Mouse (Mus musculus) heart, embryonic 11.5 days (tissue): ENCODE measurements around the gene Zfp131. TPM values are rescaled to one million over a fixed set of nuclear protein-coding genes. Genes with fewer than 3 reads are reported as not detected.
A peak's percentile ranks its signal among the peaks of the same experiment; 100 is the strongest.
"Not testable (repeated sequence)": the region's sequence is repeated elsewhere in the genome, so short reads cannot be mapped to it uniquely, and the experiment has no call there.

Experiments
- ATAC-seq: fragments of 200-750 bp; cut with Nextera tagmentation; replicated peaks from 2 replicates; pipeline ENCODE4 v1.8.0; 2017; ENCODE audit warnings: moderate library complexity; ENCODE audit not compliant: insufficient number of reproducible peaks, low FRiP score, low TSS enrichment
- H3K27ac ChIP-seq: fragments of 300-500 bp; sonication (generic); 2 replicates; pipeline ENCODE4 v1.5.1; 2014; ENCODE audit warnings: mild to moderate bottlenecking, low read depth, low read length
- H3K27me3 ChIP-seq: fragments of 300-500 bp; sonication (generic); 2 replicates; pipeline ENCODE4 v1.6.1; 2014; ENCODE audit warnings: mild to moderate bottlenecking, low read length, mixed read lengths; ENCODE audit not compliant: control insufficient read depth, insufficient read depth
- H3K36me3 ChIP-seq: fragments of 300-500 bp; sonication (generic); 2 replicates; pipeline ENCODE4 v1.6.1; 2014; ENCODE audit warnings: mild to moderate bottlenecking, low read length, moderate library complexity, mixed read lengths; ENCODE audit not compliant: control insufficient read depth, insufficient read depth
- H3K4me1 ChIP-seq: fragments of 300-500 bp; sonication (generic); 2 replicates; pipeline ENCODE4 v1.6.1; 2014; ENCODE audit warnings: low read length; ENCODE audit not compliant: control insufficient read depth, insufficient read depth
- H3K4me2 ChIP-seq: fragments of 300-500 bp; sonication (generic); 2 replicates; pipeline ENCODE4 v1.6.1; 2014; ENCODE audit warnings: mild to moderate bottlenecking, moderate library complexity
- H3K4me3 ChIP-seq: fragments of 300-500 bp; sonication (generic); 2 replicates; pipeline ENCODE4 v1.5.1; 2014; ENCODE audit warnings: low read depth, low read length
- H3K9ac ChIP-seq: fragments of 300-500 bp; sonication (generic); 2 replicates; pipeline ENCODE4 v1.6.1; 2014; ENCODE audit warnings: mild to moderate bottlenecking, low read depth, low read length, moderate library complexity
- H3K9me3 ChIP-seq: fragments of 300-500 bp; sonication (generic); replicated peaks from 2 replicates; pipeline ENCODE4 v1.6.1; 2016; ENCODE audit warnings: low read length; ENCODE audit not compliant: control insufficient read depth
- WGBS: fragments of 180-500 bp; shearing (Covaris S2); extraction: QIAGEN DNeasy Blood & Tissue Kit; methylation state at CpG from one replicate; pipeline ENCODE4 v1.1.7; 2014; ENCODE audit not compliant: insufficient replicate concordance; 5-methylcytosine and 5-hydroxymethylcytosine counted together
- polyA plus RNA-seq: library from polyadenylated mRNA; unstranded; fragments of >200 nt; fragmentation: Nextera tagmentation; extraction: Ambion mirVana; gene quantifications from 2 replicates; pipeline ENCODE4 v1.2.1, GENCODE M21; 2014

The Zfp131 gene
- polyA plus RNA-seq = 23.9 and 26.0 TPM in 2 replicates

- Histone ChIP-seq H3K9ac (peak within 1 kb of the TSS; percentile 96), H3K4me1 (peaks cover 6% of the 10 kb centered on the region; the same call in 1 of the 2 replicates), H3K4me3 (peak within 1 kb of the TSS; percentile 91), H3K4me2 (peak within 1 kb of the TSS; percentile 91), H3K9me3 (no peaks in the 10 kb centered on the region), H3K27me3 (no peaks in the 10 kb centered on the region), H3K36me3 (peaks cover 11% of the 10 kb centered on the region), H3K27ac (peak within 1 kb of the TSS; percentile 96)
- ATAC-seq = peak; percentile 97
- WGBS = under 1% methylated on average over 67 of the region's 86 CpGs
These were observed at the start of gene Zfp131 for GRCm38 (mm10) chr13:119790761-119791579. TSS of gene Zfp131 (minus strand) at chr13:119790889.

DNA sequence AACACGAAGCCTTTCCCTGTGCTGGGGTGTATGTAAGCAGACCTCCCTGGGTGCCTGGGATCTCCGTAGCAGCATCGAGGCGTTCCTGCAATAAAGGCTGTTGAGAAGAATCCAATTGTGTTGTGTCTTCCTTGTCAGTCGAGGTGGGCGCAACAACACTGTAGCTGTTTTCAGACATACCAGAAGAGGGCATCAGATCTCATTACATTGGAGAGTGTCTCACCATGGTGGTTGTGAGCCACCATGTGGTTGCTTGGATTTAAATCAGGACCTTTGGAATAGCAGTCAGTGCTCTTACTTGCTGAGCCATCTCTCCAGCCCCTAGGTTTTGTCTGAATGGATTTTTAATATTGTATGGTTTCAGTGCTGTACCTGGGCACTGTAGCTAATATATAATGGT, 49.3 kb upstream of the Zfp131 start:
- not testable (repeated sequence) for H3K9me3 ChIP-seq, H3K27me3 ChIP-seq, H3K36me3 ChIP-seq, H3K4me1 ChIP-seq, H3K9ac ChIP-seq, H3K4me2 ChIP-seq, H3K27ac ChIP-seq, ATAC-seq, H3K4me3 ChIP-seq
- 23% methylated on average over 6 of the region's 6 CpGs for WGBS

DNA sequence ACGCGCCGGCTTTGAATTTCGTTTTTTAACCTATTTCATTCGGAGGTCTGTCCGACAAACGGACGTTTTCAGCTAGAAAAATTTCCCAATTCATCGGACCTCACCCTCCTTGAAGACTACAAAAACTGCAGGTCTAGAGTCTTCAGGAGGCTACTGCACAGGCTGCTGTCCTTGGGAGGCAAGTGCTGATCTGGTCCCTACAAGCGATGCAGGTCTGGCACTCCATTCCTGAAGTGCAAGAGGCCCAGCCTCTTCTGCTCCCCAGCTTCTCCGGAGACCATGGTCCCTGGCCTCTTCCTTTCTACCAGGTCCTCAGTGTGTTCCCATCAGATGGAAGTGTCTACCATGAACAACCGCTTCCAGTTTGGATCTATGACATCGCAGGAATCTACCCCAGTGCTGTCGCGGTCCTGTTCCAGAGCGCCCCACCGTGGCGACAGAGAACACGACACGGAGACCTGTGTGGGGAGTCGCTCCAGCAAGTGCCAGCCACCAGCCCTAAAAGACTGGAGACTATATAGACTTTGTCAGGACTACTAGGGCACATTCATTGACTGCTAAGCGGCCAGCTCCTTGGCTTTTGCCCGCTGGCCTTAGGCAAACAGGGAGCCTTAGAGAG, 47.1 kb upstream of the Zfp131 start:
- H3K4me3 ChIP-seq, H3K9ac ChIP-seq, H3K27me3 ChIP-seq, H3K4me2 ChIP-seq, H3K4me1 ChIP-seq, H3K9me3 ChIP-seq, ATAC-seq, H3K36me3 ChIP-seq, H3K27ac ChIP-seq: not testable (repeated sequence)
- WGBS = 3% methylated on average over 14 of the region's 23 CpGs

DNA sequence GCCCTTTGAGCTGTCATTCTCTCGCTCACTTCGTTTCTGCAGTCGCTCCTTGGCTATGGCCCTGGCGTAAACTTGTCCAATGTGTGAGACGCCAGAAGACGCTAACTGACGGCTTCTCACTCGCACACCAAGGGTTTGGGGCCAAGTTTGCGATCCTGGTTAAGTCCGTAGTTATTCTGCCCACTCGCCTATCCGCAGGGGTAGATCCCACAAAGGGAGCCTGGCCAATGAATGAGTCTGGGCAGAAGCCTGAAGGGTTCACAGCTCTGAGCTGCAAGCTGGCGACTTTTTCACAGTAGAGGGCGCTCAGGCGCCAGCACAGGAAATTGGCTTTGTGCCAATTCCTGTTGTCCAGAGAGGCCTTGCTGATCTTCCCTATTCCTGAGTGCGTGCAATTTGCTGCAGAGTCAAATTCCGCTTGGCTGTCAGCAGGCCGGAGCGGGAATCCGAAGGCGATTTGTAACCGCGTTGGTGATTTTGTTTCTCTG, 45.7 kb upstream of the Zfp131 start:
- H3K4me1 ChIP-seq, H3K4me3 ChIP-seq, H3K9me3 ChIP-seq, H3K9ac ChIP-seq, H3K27me3 ChIP-seq, H3K36me3 ChIP-seq, H3K27ac ChIP-seq: not testable (repeated sequence)
- H3K4me2 ChIP-seq = peak overlapping the region; percentile 32
- peak; percentile 46 for ATAC-seq
- 11% methylated on average over 20 of the region's 23 CpGs for WGBS

- not testable (repeated sequence) for H3K9ac ChIP-seq, H3K36me3 ChIP-seq, ATAC-seq, H3K4me1 ChIP-seq, H3K27me3 ChIP-seq, H3K27ac ChIP-seq, H3K4me3 ChIP-seq, H3K9me3 ChIP-seq
- 11% methylated on average over 18 of the region's 25 CpGs for WGBS
- peak within 1 kb of the TSS; percentile 32 for H3K4me2 ChIP-seq
These were observed 44.8 kb upstream of the Zfp131 start, which contains the start of gene D13Ertd608e for GRCm38 (mm10) chr13:119835320-119836056. TSS of gene D13Ertd608e (plus strand) at chr13:119836006.

DNA sequence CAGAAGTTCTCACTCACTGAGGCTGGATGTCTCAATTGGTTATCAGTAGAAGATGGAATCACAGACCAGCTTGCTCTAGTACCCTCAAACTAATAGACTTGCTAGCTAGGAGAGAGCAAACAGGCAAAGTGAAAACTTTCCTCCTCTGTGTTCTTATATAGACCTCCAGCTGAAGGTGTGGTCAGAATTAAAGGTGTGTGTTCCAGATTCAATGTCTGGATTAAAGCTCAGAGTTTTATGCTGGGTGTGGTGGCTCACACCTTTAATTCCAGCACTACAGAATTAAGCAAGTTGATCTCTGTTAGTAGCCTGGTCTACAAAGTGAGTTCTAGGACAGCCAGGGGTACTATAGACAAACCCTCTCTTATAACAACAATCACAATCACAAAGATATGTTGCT, 39.4 kb upstream of the Zfp131 start, which contains the start of gene AF067063:
AF067063 (minus strand) TSS at position 101 of the 400 bp plus-strand sequence.
- not testable (repeated sequence) for H3K36me3 ChIP-seq, ATAC-seq, H3K27ac ChIP-seq, H3K4me1 ChIP-seq, H3K9me3 ChIP-seq, H3K4me3 ChIP-seq, H3K27me3 ChIP-seq, H3K9ac ChIP-seq, H3K4me2 ChIP-seq

- Histone ChIP-seq H3K9me3 (no peaks in the 10 kb centered on the region), H3K27ac (no peak overlapping the region), H3K27me3 (no peaks in the 10 kb centered on the region), H3K4me3 (no peak overlapping the region), H3K4me2 (no peak overlapping the region), H3K4me1 (no peaks in the 10 kb centered on the region), H3K9ac (no peak overlapping the region), H3K36me3 (no peaks in the 10 kb centered on the region)
- no peak for ATAC-seq
- WGBS = 26% methylated on average over 2 of the region's 2 CpGs
These were observed 27.0 kb upstream of the Zfp131 start for GRCm38 (mm10) chr13:119817579-119818206.

- Histone ChIP-seq H3K9me3 (no peaks in the 10 kb centered on the region), H3K36me3 (no peaks in the 10 kb centered on the region), H3K4me1 (no peaks in the 10 kb centered on the region), H3K27ac (no peak overlapping the region), H3K9ac (no peak overlapping the region), H3K4me3 (no peak overlapping the region), H3K4me2 (no peak overlapping the region), H3K27me3 (no peaks in the 10 kb centered on the region)
- 50% methylated on average over 8 of the region's 8 CpGs for WGBS
- no peak for ATAC-seq
These were observed 26.1 kb upstream of the Zfp131 start for GRCm38 (mm10) chr13:119816798-119817197.
